Mouse (Mus musculus): ENCODE results near the gene Hadha. TPM values are rescaled to one million over a fixed set of nuclear protein-coding genes. Genes with fewer than 3 reads are reported as not detected.

The Hadha gene
- total RNA-seq, 1 experiment: 102 TPM

- H3K9ac ChIP-seq (ENCODE audit: insufficient read depth, low read depth, low read length, poor library complexity, severe bottlenecking): no peak overlapping the region
- in situ Hi-C loops (cut with MboI; ENCODE audit: low sequenced_read_pairs in 2 of 2, unreplicated experiment in 2 of 2): no loop called here
- H3K9me3 ChIP-seq (ENCODE audit: control insufficient read depth, insufficient read depth, low read depth, low read length): no peaks in the 10 kb centered on the region
- peak; percentile 50; the same call in 1 of the 2 replicates for TF ChIP-seq ZC3H11A (IDR thresholded peaks at IDR 0.05; ENCODE audit: borderline replicate concordance, low read depth, low read length)
- no peak for TF ChIP-seq MAFK (IDR thresholded peaks at IDR 0.05; ENCODE audit: insufficient read depth, low read depth, low read length)
- no peak for TF ChIP-seq HCFC1 (IDR thresholded peaks at IDR 0.05; ENCODE audit: borderline replicate concordance, insufficient read depth, low read length)
- H3K4me1 ChIP-seq (ENCODE audit: control insufficient read depth in 2 of 2, insufficient read depth in 2 of 2, low read length in 2 of 2, poor library complexity in 1 of 2): peaks cover 0 to 2% of the 10 kb centered on the region in 2 experiments; a peak in 1 of 4 replicates
- peaks cover 39% of the 10 kb centered on the region for H3K36me3 ChIP-seq (ENCODE audit: control insufficient read depth, insufficient read depth, low read length, poor library complexity, severe bottlenecking)
- H3K4me3 ChIP-seq (ENCODE audit: insufficient read depth in 1 of 2, low read depth in 1 of 2, low read length in 2 of 2, poor library complexity in 1 of 2, severe bottlenecking in 1 of 2): no peak overlapping the region
- H3K27ac ChIP-seq (ENCODE audit: insufficient read depth, low read depth, low read length, poor library complexity, severe bottlenecking): no peak overlapping the region
- DNase-seq (ENCODE audit: low read depth, low spot score): no peak
Observed at GRCm38 (mm10) chr5:30125587-30125986, 29.4 kb downstream of the Hadha start.

DNA sequence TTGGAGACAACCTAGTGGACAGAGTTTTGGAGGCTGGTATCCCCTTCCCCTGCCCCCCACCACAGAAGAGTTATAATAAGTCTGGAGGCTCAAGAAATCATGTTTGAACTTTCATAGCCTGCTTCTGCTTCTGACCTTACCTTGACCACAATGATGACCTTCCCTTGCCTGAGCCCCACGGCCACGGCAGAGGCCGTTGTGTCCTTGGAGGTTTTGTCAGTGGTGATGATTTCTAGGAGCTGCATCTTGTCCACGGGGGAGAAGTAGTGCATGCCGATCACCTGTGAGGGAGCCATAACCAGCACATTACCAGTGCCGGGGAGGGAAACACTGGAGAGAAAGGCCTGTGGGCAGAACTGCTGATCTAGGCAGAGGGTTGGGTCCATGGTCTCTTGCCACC, 32.5 kb downstream of the Hadha start:
- Histone ChIP-seq H3K4me1 (ENCODE audit: control insufficient read depth in 2 of 2, insufficient read depth in 2 of 2, low read length in 2 of 2, poor library complexity in 1 of 2) (peaks cover 0 to 2% of the 10 kb centered on the region in 2 experiments; a peak in 1 of 4 replicates), H3K9ac (ENCODE audit: insufficient read depth, low read depth, low read length, poor library complexity, severe bottlenecking) (no peak overlapping the region), H3K4me3 (ENCODE audit: insufficient read depth in 1 of 2, low read depth in 1 of 2, low read length in 2 of 2, poor library complexity in 1 of 2, severe bottlenecking in 1 of 2) (no peak overlapping the region), H3K9me3 (ENCODE audit: control insufficient read depth, insufficient read depth, low read depth, low read length) (no peaks in the 10 kb centered on the region), H3K36me3 (ENCODE audit: control insufficient read depth, insufficient read depth, low read length, poor library complexity, severe bottlenecking) (peaks cover 47% of the 10 kb centered on the region), H3K27ac (ENCODE audit: insufficient read depth, low read depth, low read length, poor library complexity, severe bottlenecking) (no peak overlapping the region)
- DNase-seq (ENCODE audit: low read depth, low spot score): no peak
- in situ Hi-C loops (cut with MboI; ENCODE audit: low sequenced_read_pairs in 2 of 2, unreplicated experiment in 2 of 2): no loop called here
- no peak for TF ChIP-seq ZNF384 (IDR thresholded peaks at IDR 0.05; ENCODE audit: low read depth, low read length)
- TF ChIP-seq MAFK (IDR thresholded peaks at IDR 0.05; ENCODE audit: insufficient read depth, low read depth, low read length): no peak
- no peak for TF ChIP-seq ZC3H11A (IDR thresholded peaks at IDR 0.05; ENCODE audit: borderline replicate concordance, low read depth, low read length)

DNA sequence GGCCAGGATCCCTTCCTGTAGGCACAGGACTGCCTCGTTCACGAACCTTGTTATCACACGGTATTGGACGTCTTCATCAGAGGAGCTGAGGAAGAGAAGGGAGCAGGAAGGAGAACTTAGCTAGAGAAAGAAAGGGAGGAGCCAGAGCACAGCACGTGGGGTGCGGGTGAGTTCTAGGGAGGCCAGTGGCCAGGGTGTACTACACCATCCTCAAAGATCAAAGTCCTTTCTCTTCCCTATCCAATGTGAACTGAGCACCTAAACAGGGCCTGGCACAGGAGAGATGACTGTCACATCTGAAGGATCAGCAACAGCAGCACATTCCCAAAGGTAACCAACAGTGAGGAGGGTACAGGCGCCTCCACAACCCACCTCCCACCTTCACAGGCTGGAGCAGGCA, 34.9 kb downstream of the Hadha start:
- DNase-seq (ENCODE audit: low read depth, low spot score): no peak
- Histone ChIP-seq H3K9me3 (ENCODE audit: control insufficient read depth, insufficient read depth, low read depth, low read length) (no peaks in the 10 kb centered on the region), H3K27ac (ENCODE audit: insufficient read depth, low read depth, low read length, poor library complexity, severe bottlenecking) (no peak overlapping the region), H3K4me3 (ENCODE audit: insufficient read depth in 1 of 2, low read depth in 1 of 2, low read length in 2 of 2, poor library complexity in 1 of 2, severe bottlenecking in 1 of 2) (no peak overlapping the region), H3K9ac (ENCODE audit: insufficient read depth, low read depth, low read length, poor library complexity, severe bottlenecking) (no peak overlapping the region), H3K36me3 (ENCODE audit: control insufficient read depth, insufficient read depth, low read length, poor library complexity, severe bottlenecking) (peaks cover 40% of the 10 kb centered on the region), H3K4me1 (ENCODE audit: control insufficient read depth in 2 of 2, insufficient read depth in 2 of 2, low read length in 2 of 2, poor library complexity in 1 of 2) (peaks cover 0 to 2% of the 10 kb centered on the region in 2 experiments; a peak in 1 of 4 replicates)
- in situ Hi-C loops (cut with MboI; ENCODE audit: low sequenced_read_pairs in 2 of 2, unreplicated experiment in 2 of 2): no loop called here
- TF ChIP-seq HCFC1 (IDR thresholded peaks at IDR 0.05; ENCODE audit: borderline replicate concordance, insufficient read depth, low read length): no peak
- TF ChIP-seq CHD2 (IDR thresholded peaks at IDR 0.05; ENCODE audit: low read depth, low read length): no peak
- no peak for TF ChIP-seq ZC3H11A (IDR thresholded peaks at IDR 0.05; ENCODE audit: borderline replicate concordance, low read depth, low read length)
- TF ChIP-seq MAFK (IDR thresholded peaks at IDR 0.05; ENCODE audit: insufficient read depth, low read depth, low read length): no peak
- TF ChIP-seq ZNF384 (IDR thresholded peaks at IDR 0.05; ENCODE audit: low read depth, low read length): no peak

DNA sequence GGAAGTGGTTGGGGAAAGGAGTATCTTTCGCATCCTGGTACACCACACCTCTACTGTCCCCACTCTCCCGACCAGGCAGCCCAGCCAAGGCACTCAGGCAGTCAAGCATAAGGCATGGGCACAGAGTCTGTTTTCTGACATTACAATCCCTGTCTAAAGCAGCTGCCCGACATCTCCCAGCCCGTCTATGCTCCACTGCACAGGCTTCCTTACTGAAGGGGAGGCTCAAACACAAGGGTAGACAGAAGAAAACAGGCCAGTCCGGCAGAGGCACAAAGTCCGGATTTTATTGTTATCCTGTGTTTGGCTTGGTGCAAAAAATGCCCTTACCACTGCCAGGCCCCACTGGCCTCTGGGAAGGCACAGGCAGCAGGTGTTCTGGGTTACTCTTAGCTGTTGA, 35.8 kb downstream of the Hadha start:
- no peak overlapping the region for H3K9ac ChIP-seq (ENCODE audit: insufficient read depth, low read depth, low read length, poor library complexity, severe bottlenecking)
- no peak for DNase-seq (ENCODE audit: low read depth, low spot score)
- in situ Hi-C loops (cut with MboI; ENCODE audit: low sequenced_read_pairs in 2 of 2, unreplicated experiment in 2 of 2): no loop called here
- H3K9me3 ChIP-seq (ENCODE audit: control insufficient read depth, insufficient read depth, low read depth, low read length): no peaks in the 10 kb centered on the region
- TF ChIP-seq CHD2 (IDR thresholded peaks at IDR 0.05; ENCODE audit: low read depth, low read length) (no peak), HCFC1 (IDR thresholded peaks at IDR 0.05; ENCODE audit: borderline replicate concordance, insufficient read depth, low read length) (no peak), ZC3H11A (IDR thresholded peaks at IDR 0.05; ENCODE audit: borderline replicate concordance, low read depth, low read length) (no peak), ZNF384 (IDR thresholded peaks at IDR 0.05; ENCODE audit: low read depth, low read length) (no peak)
- H3K27ac ChIP-seq (ENCODE audit: insufficient read depth, low read depth, low read length, poor library complexity, severe bottlenecking): no peak overlapping the region
- H3K36me3 ChIP-seq (ENCODE audit: control insufficient read depth, insufficient read depth, low read length, poor library complexity, severe bottlenecking): peaks cover 35% of the 10 kb centered on the region
- H3K4me3 ChIP-seq (ENCODE audit: insufficient read depth in 1 of 2, low read depth in 1 of 2, low read length in 2 of 2, poor library complexity in 1 of 2, severe bottlenecking in 1 of 2): no peak overlapping the region
- peaks cover 0 to 2% of the 10 kb centered on the region in 2 experiments; a peak in 1 of 4 replicates for H3K4me1 ChIP-seq (ENCODE audit: control insufficient read depth in 2 of 2, insufficient read depth in 2 of 2, low read length in 2 of 2, poor library complexity in 1 of 2)

DNA sequence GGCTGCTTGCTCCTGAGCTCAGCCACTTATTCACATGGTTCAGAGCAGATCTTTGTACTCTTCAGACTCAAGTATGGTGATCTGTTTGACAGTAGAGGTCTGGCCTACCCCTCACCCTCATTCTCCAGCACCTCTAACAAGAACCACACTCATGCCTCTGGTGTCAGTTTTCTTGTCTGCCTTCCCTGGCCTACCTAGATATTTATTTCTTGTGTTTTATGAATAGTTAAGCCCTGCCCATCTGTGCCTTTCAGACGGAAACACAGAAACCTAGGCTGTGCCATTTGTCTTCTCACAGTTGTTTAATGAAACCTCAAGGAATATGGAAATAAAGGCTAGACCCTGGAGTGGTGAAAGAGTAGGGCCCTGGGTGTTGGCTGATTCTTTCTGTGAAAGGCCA, 36.9 kb downstream of the Hadha start:
- in situ Hi-C loops (cut with MboI; ENCODE audit: low sequenced_read_pairs in 2 of 2, unreplicated experiment in 2 of 2): no loop called here
- TF ChIP-seq HCFC1 (IDR thresholded peaks at IDR 0.05; ENCODE audit: borderline replicate concordance, insufficient read depth, low read length) (no peak), MAFK (IDR thresholded peaks at IDR 0.05; ENCODE audit: insufficient read depth, low read depth, low read length) (no peak), ZNF384 (IDR thresholded peaks at IDR 0.05; ENCODE audit: low read depth, low read length) (no peak), CHD2 (IDR thresholded peaks at IDR 0.05; ENCODE audit: low read depth, low read length) (no peak), ZC3H11A (IDR thresholded peaks at IDR 0.05; ENCODE audit: borderline replicate concordance, low read depth, low read length) (no peak)
- peaks cover 31% of the 10 kb centered on the region for H3K36me3 ChIP-seq (ENCODE audit: control insufficient read depth, insufficient read depth, low read length, poor library complexity, severe bottlenecking)

More for the DNA sequence above, 36.9 kb downstream of the Hadha start:
- no peak for DNase-seq (ENCODE audit: low read depth, low spot score)
- no peaks in the 10 kb centered on the region for H3K9me3 ChIP-seq (ENCODE audit: control insufficient read depth, insufficient read depth, low read depth, low read length)
- no peak overlapping the region for H3K9ac ChIP-seq (ENCODE audit: insufficient read depth, low read depth, low read length, poor library complexity, severe bottlenecking)
- no peak overlapping the region for H3K4me3 ChIP-seq (ENCODE audit: insufficient read depth in 1 of 2, low read depth in 1 of 2, low read length in 2 of 2, poor library complexity in 1 of 2, severe bottlenecking in 1 of 2)
- no peak overlapping the region for H3K27ac ChIP-seq (ENCODE audit: insufficient read depth, low read depth, low read length, poor library complexity, severe bottlenecking)
- peaks cover 0 to 7% of the 10 kb centered on the region in 2 experiments; a peak in 1 of 4 replicates for H3K4me1 ChIP-seq (ENCODE audit: control insufficient read depth in 2 of 2, insufficient read depth in 2 of 2, low read length in 2 of 2, poor library complexity in 1 of 2)
